Mouse (Mus musculus): Measurements from ENCODE around the gene Pirb. TPM values are rescaled to one million over a fixed set of nuclear protein-coding genes. Genes with fewer than 3 reads are reported as not detected.
A peak's percentile ranks its signal among the peaks of the same experiment; 100 is the strongest.
"Not testable (repeated sequence)": the region's sequence is repeated elsewhere in the genome, so short reads cannot be mapped to it uniquely, and the experiment has no call there.

Pirb gene
- total RNA-seq (2021) = under 1 TPM; 0.22 to 0.34 TPM

DNA sequence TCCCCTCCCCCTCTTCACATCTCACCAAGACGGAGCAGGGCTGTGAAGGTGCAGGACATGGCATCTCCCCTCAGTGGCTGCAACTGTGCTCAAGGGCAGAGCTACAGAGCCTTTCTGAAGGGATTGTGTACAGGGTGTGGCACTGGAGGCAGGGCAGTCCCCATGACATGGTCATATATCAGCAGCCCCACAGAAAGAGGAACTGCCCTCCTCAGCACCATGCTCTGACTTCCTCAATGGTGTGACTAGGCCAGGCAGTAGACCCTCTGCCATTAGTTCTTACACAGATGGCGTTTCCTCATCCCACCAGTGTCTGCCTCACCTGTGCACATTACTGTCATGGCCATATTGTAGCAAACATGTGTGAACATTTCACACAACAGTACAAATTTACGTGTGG, at the start of gene Pirb:
Gene Pirb (minus strand): TSS at position 124 of the 400 bp plus-strand sequence.
- DNase-seq; intact Hi-C loops (cut with DNase I): not testable (repeated sequence)

DNA sequence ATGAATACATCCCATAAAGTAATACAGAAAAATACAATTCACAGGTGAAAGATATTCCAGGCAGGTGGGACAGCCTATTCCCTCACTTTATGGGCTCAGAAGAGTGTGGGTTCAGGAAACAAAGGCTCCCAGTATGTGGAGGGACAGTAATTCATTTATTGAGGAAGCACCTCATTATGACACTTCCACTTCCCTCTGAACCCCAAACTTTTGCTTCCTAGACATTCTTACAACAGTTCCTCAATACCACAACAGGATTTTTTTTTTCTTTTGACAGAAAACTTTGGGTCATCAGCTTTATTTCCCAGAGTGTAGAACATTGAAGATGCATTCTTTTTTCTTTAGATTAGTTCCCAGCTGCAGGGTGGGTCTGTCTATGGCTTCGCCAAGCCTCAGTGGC, 12.5 kb upstream of the Pirb start:
- intact Hi-C loops (cut with DNase I); DNase-seq: not testable (repeated sequence)

DNA sequence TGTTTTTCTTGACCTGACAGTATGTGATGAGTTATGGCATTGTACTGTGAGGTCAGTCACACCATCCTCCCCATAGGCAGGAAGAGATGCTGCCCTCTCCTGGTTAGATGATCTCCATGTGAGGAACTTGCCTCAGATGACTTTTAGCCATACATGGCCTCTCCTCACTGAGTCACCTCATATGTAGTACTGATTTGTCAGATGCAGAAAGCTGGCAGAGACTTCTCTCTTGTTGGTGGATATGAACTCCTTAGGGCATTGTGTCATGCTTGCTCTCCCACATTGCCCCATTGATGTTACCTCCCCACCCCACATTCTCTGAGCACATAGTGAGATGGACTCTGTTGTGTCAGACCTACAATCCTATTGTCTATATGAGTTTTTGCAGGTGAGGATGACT, 5.3 kb upstream of the Pirb start:
- intact Hi-C loops (cut with DNase I); DNase-seq: not testable (repeated sequence)

DNA sequence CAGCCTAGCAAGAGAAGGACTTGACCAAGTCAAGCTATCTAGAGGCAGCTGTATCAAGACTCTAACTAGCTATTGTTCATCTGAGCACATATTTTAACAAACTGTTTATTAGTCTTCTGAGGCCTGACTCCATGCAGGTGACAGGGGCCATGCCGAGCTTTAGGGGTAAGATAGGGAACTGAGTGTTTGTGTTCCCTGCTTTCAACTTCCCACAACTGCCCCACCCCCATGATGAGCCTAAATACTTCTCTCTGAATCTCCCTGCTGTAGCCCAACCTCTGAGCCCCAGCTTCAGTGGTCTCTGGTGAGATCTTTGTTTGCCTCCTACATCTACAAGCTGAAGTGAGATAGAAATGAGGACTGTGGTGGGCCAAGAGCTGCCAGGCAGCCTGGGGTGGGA, 4.9 kb downstream of the Pirb start:
- intact Hi-C loops (cut with DNase I) = no loop called here
- DNase-seq = no peak

DNA sequence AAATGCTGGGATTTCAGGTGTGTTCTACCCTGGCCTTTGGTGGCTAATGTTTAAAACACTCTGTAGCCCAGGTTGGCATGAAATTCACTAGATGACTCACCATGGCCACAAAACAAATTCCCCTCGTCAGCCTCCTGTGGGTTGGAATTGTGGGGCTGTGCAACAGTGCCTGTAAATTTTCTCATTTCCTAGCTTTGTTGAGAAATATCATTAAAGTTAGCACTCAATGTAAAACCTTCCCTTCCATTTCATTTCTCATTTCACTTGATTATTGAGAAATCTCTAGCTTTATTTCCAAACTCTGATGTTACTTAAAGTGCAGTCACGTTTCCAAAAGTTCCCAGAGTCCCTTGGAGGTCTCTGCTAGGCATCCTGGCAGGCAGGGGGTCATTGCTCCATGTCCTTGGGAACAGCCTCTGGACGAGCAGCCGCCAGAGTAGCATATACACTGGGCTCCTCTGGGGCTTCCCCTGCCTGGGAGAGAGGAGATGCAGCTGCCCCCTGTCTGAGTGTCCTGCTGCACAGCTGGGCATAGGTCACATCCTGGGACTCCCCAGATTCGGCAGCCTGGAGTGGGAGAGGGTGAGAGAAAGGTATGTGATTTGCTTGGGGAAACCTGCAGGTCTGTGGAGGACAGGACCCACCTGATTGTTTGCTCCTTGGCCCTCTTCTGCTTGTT, 7.8 kb downstream of the Pirb start:
- no peak for DNase-seq
- intact Hi-C loops (cut with DNase I) = no loop called here

DNA sequence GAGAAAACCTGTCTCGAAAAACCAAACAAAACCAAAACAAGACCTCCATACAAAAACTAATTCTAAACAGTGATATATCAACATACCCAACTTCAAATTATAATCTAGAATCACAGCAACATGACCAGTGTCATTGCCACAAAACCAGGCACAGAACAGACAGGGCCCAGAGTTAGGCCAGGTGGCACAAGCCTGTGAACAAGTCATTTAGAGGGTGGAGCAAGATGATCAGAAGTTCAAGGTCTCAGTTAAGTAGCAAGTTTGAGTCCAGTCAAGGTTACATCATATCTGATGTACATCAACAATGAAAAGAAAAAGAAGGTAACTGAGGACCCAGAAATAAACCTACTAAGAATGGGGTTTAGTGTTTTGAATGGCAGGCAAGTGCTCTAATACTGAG, 11.2 kb downstream of the Pirb start:
- intact Hi-C loops (cut with DNase I) = no loop called here
- DNase-seq = no peak

DNA sequence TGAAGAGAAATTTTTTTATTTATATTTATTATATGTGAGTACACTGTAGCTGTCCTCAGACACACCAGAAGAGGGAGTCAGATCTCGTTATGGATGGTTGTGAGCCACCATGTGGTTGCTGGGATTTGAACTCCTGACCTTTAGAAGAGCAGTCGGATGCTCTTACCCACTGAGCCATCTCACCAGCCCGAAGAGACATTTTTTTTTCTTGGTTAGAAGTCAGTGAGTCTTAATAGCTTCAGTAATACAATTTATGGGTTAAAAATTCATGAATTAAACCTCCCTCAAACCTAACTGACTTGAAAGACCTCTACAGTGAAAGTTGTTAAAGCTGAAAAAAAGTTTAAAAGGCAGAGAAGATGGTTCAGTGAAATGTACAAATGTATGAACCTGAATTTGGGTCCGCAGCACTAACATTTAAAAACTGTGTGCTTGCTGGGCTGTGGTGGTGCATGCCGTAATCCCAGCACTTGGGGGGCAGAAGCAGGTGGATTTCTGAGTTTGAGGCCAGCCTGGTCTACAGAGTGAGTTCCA, 11.7 kb downstream of the Pirb start:
- DNase-seq; intact Hi-C loops (cut with DNase I): not testable (repeated sequence)

DNA sequence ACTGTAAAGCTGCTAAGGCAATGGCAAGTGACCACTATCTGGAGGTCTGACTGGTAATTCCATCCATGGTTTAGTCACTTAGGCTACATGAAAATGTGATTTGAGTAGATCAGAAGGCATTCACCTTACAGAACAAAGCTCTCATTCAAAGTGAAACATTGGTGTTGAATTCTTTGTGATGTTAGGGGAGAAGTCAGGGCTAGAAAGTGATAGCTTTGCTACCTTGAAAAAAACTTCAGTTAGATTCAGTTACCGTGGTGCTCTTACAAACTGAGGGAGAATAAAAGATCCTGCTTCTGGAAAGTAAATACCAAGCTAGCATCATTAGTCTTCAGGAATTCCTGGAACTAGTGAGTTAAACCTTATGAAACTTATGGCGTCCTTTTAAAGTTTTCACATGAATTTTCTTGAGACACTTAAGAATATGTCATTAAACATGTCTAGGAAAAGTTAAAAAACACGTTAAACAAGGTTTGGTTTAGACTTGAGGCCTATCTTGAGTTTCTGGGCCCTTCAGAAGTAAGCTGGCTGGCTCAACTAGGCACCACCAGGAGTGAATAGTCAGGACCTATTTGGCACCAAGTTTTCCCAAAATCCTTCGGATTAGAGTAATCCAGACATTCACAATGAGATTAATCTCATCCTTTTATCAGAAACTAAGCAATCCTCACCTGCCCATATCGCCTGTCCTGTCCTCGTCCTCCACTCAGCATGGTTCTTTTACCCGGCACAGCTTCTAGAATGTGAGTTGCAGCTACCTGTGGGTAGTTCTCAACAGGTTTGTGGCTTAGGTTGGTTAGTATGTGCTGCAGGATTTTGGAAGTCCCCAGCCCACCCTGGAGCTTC, 12.4 kb downstream of the Pirb start:
- intact Hi-C loops (cut with DNase I) = no loop called here
- no peak for DNase-seq

DNA sequence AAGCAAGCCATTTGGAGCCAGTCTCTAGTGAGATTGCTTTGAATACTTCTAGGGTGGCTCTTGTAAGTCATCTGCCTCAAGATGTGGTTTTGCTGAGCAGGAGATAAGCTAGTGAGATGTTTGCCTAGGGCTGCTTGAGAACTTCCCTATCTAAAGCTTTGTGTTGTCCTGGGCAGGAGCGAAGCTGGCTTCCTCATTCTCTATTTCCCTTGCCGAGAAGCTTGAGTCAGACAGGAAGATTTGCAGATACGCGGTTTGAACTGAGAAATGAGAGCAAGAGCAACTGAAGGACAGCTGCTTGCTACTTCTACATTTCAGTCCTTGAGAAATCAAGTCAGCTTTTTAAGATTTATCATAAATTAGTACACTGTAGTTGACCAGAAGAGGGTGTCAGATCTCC, 13.2 kb downstream of the Pirb start:
- intact Hi-C loops (cut with DNase I) = no loop called here
- DNase-seq = no peak

DNA sequence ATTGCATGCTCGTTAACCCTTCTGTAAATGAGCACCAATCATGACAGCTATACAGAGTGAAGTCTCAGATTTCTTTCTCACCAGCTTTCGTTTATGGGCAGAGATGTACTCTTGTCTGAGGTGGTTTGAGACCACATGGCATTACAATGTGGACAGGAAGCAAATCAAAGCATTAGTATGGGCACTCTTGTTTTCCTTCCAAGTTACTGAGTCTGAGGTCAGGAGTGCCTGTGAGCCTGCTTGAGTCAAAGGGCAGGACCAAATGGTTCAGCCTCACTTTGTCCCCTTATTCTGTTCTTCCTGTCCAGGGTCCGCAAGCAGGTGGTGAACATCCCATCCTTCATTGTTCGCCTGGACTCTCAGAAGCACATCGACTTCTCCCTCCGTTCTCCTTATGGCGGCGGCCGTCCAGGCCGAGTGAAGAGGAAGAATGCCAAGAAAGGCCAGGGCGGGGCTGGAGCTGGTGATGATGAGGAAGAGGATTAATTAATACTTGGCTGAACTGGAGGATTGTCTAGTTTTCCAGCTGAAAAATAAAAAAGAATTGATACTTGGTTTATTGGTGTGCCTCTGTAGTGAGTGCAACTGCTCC, 13.8 kb downstream of the Pirb start:
- intact Hi-C loops (cut with DNase I) = no loop called here
- DNase-seq = no peak

DNA sequence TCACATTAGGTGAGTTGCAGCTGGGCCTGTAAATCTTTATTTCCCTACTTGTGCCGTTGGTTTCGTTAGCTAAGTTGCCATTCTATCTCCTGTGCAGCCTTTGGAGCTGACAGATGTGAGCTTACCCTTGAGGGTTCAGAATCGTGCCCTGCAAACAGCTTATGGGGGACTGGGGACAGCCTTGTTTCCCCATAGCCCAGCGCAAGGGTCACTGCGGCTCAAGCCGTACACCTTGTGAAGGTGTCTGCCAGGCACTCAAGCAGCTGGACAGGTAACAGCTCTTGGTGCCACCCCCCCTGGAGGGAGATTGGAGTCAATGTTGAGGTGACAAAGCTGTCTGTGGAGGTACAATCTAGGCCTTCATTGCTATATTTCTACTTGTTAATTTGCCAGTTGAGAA, 14.3 kb downstream of the Pirb start:
- DNase-seq = no peak
- intact Hi-C loops (cut with DNase I) = no loop called here

DNA sequence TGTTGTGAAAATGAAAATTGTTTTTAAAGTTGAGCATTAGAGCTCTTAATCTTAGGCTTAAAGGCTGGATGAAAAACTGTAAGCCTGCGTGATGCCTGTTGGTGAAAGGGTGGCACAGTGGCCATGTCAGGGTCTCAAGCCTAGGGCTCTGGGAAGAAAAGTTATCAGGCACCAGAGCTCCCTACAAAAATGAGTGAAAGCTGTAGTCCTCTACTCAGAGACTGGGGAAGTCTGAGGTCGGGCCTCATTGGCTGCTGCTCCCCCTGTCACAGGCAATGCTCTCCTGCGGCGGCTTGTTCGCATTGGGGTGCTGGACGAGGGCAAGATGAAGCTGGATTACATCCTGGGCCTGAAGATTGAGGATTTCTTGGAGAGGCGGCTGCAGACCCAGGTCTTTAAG, 14.7 kb downstream of the Pirb start:
- DNase-seq; intact Hi-C loops (cut with DNase I): not testable (repeated sequence)

DNA sequence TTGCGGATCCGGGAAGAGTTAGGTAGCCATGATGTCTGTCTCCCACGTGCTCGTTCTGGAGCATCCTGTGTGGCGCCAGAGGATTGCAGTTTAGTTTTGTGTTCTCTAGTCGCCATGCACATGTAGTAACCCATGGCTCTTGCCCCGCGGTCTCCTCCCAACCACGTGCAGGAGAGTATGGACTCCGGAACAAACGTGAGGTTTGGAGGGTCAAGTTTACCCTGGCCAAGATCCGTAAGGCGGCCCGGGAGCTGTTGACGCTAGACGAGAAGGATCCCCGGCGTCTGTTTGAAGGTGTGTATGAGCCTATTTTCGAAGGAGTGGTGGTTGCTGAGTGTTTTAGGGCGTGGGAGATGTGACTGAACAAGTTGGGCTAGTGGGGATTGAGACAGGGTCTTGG, 15.7 kb downstream of the Pirb start:
- DNase-seq = no peak
- intact Hi-C loops (cut with DNase I) = no loop called here

DNA sequence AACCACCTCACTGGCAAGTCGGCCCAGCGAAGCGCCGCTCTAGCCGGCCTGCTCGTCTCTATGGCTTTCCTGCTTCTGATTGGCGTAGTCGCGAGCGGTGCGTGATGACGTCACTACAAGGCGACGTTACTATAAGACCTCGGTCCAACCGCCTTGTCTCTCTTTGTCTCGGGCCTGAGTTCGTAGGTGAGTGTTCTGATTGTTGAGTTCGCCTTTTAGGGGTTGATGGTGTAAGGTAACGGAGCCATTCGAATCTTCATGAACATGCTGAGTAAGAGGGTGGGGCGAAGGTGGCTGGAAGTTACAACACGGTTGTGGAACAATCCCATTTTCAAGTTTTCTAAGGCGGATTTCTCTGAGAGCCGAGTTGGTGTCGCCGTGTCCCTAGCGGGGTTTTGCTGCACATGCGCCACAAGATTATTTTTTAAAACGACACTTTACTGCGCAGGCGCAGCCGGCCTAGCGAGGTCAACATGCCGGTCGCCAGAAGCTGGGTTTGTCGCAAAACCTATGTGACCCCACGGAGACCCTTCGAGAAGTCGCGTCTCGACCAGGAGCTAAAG, 16.2 kb downstream of the Pirb start, which contains the start of gene Rps9:
Gene Rps9 (plus strand): TSS at position 115 of the 563 bp plus-strand sequence.
- intact Hi-C loops (cut with DNase I) = no loop called here
- peak; percentile 97 for DNase-seq

DNA sequence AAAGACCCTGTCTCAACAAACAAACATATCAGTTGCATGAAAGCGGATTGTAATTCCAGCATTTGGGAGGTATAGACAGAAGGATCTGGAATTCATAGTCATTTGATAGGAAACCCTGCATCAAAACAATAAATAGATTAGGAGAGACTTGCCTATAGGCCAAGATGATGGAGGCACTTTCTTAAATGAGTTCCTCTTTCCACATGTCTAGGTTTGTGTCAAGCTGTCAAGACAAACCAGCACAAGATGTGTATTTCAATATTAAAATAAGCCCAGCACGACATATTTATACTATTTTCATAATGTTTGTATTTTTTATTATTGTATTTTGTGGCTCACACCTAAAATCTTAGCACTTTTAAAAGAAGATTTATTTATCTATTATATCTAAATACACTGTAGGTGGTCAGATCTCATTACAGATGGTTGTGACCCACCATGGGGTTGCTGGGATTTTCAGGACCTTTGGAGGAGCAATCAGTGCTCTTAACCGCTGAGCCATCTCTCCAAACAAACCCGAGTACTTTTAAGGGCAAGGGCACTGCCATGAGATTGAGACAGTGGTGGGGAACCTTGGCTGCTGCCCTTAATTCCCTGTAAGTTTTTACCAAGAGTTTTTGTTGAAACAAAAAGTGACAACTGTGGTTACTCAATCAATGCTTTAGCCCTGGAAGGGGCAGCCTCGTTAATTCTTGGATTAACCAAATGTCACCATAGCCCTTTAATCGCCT, 16.9 kb downstream of the Pirb start:
- DNase-seq = peak; percentile 7
- intact Hi-C loops (cut with DNase I) = no loop called here

DNA sequence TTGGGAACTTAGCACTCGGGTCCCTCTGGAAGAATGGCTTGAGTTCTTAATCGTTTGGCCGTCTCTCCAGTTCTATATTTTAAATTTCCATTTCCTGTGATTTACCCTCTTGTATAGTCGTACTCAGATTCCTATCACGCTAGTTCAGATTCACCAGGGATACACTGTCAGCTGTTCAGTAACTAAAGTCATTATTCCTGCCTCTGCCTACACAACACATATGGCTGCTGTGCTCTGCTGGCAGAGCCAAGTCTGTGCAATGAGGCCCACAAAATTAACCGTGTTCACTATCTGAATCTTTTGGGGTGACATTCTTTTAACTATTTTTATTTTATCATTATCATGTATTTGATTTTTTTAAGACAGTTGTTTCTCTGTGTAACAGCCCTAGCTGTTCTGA, 21.7 kb downstream of the Pirb start:
- no peak for DNase-seq
- intact Hi-C loops (cut with DNase I) = loop anchor here (10.0 kb wide), 1 partner anchor 446 kb away; no protein-coding TSS in a partner anchor

DNA sequence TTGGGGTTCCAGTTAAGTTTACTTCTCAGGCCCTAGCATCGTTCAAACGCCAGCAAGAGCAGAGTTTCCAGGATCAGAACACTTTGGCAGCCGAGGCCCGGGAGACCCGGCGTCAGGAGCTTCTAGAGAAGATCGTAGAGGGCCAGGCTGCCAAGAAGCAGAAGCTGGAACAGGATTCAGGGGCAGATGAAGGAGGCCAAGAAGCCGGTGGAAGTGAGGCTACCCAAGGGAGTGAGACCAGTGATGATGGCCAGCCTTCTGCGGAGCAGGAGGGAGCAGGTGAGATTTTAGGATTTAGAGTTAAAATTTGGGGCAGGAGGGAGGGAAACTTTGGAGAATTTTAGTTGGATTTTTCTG, 25.3 kb downstream of the Pirb start:
- not testable (repeated sequence) for DNase-seq
- intact Hi-C loops (cut with DNase I) = loop anchor here (10.0 kb wide), 1 partner anchor 450 kb away; no protein-coding TSS in a partner anchor

DNA sequence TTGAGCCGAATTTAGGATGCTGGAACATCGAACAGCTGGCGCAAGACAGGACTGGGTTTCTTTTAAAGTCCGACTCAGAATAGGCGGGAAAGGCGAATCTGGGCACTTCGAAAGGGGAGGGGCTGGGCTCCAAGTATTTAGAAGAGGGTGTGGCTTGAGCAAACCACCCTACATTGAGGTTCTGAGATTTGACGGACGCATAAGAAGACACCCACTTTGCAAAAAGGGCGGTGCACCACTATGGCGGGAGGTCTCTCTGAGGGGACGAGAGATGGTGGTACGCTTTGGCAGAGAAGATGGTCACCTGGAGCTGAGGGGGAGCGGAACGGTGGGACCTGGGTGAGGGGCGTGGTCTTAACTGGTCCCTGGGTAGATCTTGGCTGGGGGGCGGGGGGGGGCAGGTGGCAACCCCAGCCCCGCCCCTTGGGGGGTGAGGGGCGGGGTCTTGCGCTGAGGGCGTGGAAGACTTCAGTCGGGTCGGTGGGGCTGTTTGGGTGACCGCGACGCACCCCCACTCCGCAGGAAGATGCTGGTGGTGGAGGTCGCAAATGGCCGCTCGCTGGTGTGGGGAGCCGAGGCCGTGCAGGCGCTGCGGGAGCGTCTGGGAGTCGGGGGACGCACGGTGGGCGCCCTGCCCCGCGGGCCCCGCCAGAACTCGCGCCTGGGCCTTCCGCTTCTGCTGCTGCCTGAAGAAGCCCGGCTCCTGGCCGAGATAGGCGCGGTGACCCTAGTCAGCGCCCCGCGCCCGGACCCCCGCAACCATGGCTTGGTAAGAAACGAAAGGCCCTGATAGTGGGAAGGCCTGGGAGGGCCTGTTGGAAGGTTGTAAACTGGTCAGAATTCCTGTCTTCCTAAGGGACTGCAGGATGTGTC, 25.9 kb downstream of the Pirb start:
- intact Hi-C loops (cut with DNase I) = loop anchor here (10.0 kb wide), 1 partner anchor 450 kb away; no protein-coding TSS in a partner anchor
- DNase-seq = peak; percentile 70

DNA sequence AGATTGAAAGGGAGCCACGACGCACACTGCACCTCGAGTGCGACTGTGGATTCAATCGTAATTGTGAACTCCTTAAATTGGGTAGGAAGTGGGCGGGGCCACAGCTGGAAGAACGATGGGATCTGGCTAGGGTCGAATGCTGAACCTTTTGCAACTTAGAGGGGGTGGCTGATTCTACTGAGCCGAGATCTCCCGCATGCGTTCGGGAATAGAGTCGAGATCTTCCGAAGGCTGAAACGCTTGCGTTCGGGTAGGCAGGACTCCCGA, 26.4 kb downstream of the Pirb start:
- no peak for DNase-seq
- intact Hi-C loops (cut with DNase I) = loop anchor here (10.0 kb wide), 1 partner anchor 451 kb away; no protein-coding TSS in a partner anchor

Data from left cerebral cortex, postnatal 4 days (tissue).